ENCODE assay signal across 8 mouse cellular contexts in genomic region chr7:24587330-24588105, GRCm38 (mm10). TPM values are rescaled to one million over a fixed set of nuclear protein-coding genes. Genes with fewer than 3 reads are reported as not detected.
DNase-seq lines count a peak whose midpoint lies in the region; ATAC-seq and TF ChIP-seq lines count a peak whose summit lies in the region.

TSS of gene Ethe1 (plus strand) at chr7:24587543.
TSS of gene Zfp575 (minus strand) at chr7:24587641.

- H3K4me2 ChIP-seq in embryonic facial prominence, embryonic 11.5 days (ENCODE audit: low read depth, low read length), result peak within 1 kb of the TSS; percentile 79
- peak within 1 kb of the TSS; percentile 70 for H3K4me2 ChIP-seq in heart, embryonic 12.5 days
- H3K4me2 ChIP-seq in liver, embryonic 16.5 days (ENCODE audit: low read depth, low read length), result peak within 1 kb of the TSS; percentile 60

- no peak for TF ChIP-seq CTCF in layer of hippocampus, adult 2 months (conservative IDR thresholded peaks at IDR 0.05)

- no peaks in the 10 kb centered on the region for H3K36me3 ChIP-seq in embryonic facial prominence, embryonic 11.5 days (replicated peaks; ENCODE audit: control insufficient read depth, insufficient read depth, low read depth, low read length)
- H3K36me3 ChIP-seq in heart, embryonic 12.5 days, result no peaks in the 10 kb centered on the region
- no peaks in the 10 kb centered on the region for H3K36me3 ChIP-seq in liver, embryonic 16.5 days (ENCODE audit: control insufficient read depth, insufficient read depth)

- peak within 1 kb of the TSS; percentile 70 for H3K9ac ChIP-seq in embryonic facial prominence, embryonic 11.5 days (replicated peaks; ENCODE audit: low read length)
- H3K9ac ChIP-seq in heart, embryonic 12.5 days, result peak within 1 kb of the TSS; percentile 49
- peak within 1 kb of the TSS; percentile 32 for H3K9ac ChIP-seq in liver, embryonic 16.5 days (ENCODE audit: low read depth, low read length)

- no peaks in the 10 kb centered on the region for H3K9me3 ChIP-seq in embryonic facial prominence, embryonic 11.5 days (replicated peaks; ENCODE audit: control insufficient read depth, low read length)
- H3K9me3 ChIP-seq in heart, embryonic 12.5 days (replicated peaks), result 0 out of 2 replicates have a peak, but pooled peaks cover 8% of the 10 kb centered on the region
- no peaks in the 10 kb centered on the region; the same call in 1 of the 2 replicates for H3K9me3 ChIP-seq in liver, embryonic 16.5 days (replicated peaks; ENCODE audit: control insufficient read depth, low read length)

- WGBS in embryonic facial prominence, embryonic 11.5 days, result 6% methylated on average over 30 of the region's 30 CpGs
- WGBS in heart, embryonic 12.5 days, result 7% methylated on average over 30 of the region's 30 CpGs
- WGBS in liver, embryonic 16.5 days (ENCODE audit: insufficient replicate concordance), result 11% methylated on average over 30 of the region's 30 CpGs

- H3K27ac ChIP-seq in embryonic facial prominence, embryonic 11.5 days (replicated peaks; ENCODE audit: low read depth, low read length), result no peak within 1 kb of the TSS
- H3K27ac ChIP-seq in heart, embryonic 12.5 days (ENCODE audit: poor library complexity, severe bottlenecking), result no peak within 1 kb of the TSS
- peak within 1 kb of the TSS; percentile 91 for H3K27ac ChIP-seq in layer of hippocampus, adult 2 months
- H3K27ac ChIP-seq in liver, embryonic 16.5 days (ENCODE audit: low read length), result no peak within 1 kb of the TSS

- DNase-seq in ovary, postnatal 10 days (ENCODE audit: low spot score), result peak; percentile 27
- no peak for DNase-seq in ovary, adult 18-20 months (ENCODE audit: low spot score)
- peak; percentile 78 for DNase-seq in embryonic facial prominence, embryonic 11.5 days (ENCODE audit: low spot score)
- DNase-seq in layer of hippocampus, adult 2 months (ENCODE audit: low spot score in 2 of 2), result peak; percentile 87
- peak; percentile 89 for DNase-seq in right cerebral cortex, adult 18-20 months
- no peak for DNase-seq in T-cell, adult 2 months (ENCODE audit: low spot score)

- H3K4me3 ChIP-seq in embryonic facial prominence, embryonic 11.5 days (ENCODE audit: low read depth, low read length), result peak within 1 kb of the TSS; percentile 49
- H3K4me3 ChIP-seq in heart, embryonic 12.5 days, result peak within 1 kb of the TSS; percentile 44
- H3K4me3 ChIP-seq in layer of hippocampus, adult 2 months, result peak within 1 kb of the TSS; percentile 73
- peak within 1 kb of the TSS; percentile 47 for H3K4me3 ChIP-seq in liver, embryonic 16.5 days (ENCODE audit: low read depth, low read length)

- no peaks in the 10 kb centered on the region for H3K4me1 ChIP-seq in embryonic facial prominence, embryonic 11.5 days (ENCODE audit: control insufficient read depth, insufficient read depth, low read length)
- 0 out of 2 replicates have a peak, but pooled peaks cover 9% of the 10 kb centered on the region for H3K4me1 ChIP-seq in heart, embryonic 12.5 days (replicated peaks)
- peaks cover 19% of the 10 kb centered on the region for H3K4me1 ChIP-seq in liver, embryonic 16.5 days (ENCODE audit: control insufficient read depth, low read depth, low read length)

- H3K27me3 ChIP-seq in embryonic facial prominence, embryonic 11.5 days (ENCODE audit: control insufficient read depth, insufficient read depth, low read length), result peaks cover 25% of the 10 kb centered on the region
- H3K27me3 ChIP-seq in heart, embryonic 12.5 days (replicated peaks), result peaks cover 45% of the 10 kb centered on the region
- H3K27me3 ChIP-seq in liver, embryonic 16.5 days (ENCODE audit: control insufficient read depth, insufficient read depth, low read depth, low read length), result peaks cover 20% of the 10 kb centered on the region

- peak; percentile 53 for ATAC-seq in embryonic facial prominence, embryonic 11.5 days (replicated peaks; ENCODE audit: insufficient number of reproducible peaks, low FRiP score, low TSS enrichment, low read depth)
- peak; percentile 33; the same call in 1 of the 2 replicates for ATAC-seq in heart, embryonic 12.5 days (ENCODE audit: insufficient number of reproducible peaks, low FRiP score)
- no peak for ATAC-seq in liver, embryonic 16.5 days (ENCODE audit: low read depth)

RNA-seq across cellular contexts. Expression of gene Ethe1, which starts in this region (rescaled TPM):
- polyA plus RNA-seq in embryonic facial prominence, embryonic 11.5 days (2014; fragmentation: Nextera tagmentation; extraction: Ambion mirVana), result 24.4 and 27.2 TPM in 2 replicates
- 17.6 and 19.2 TPM in 2 replicates for polyA plus RNA-seq in heart, embryonic 12.5 days (2016; fragmentation: Nextera tagmentation; extraction: Ambion mirVana)
- total RNA-seq in layer of hippocampus, adult 2 months (2021), result 10 to 100 TPM; 10.1 to 11.0 TPM
- polyA plus RNA-seq in liver, embryonic 16.5 days (2015; fragmentation: Nextera tagmentation; extraction: Ambion mirVana), result 26.4 and 26.5 TPM in 2 replicates

RNA-seq across cellular contexts. Expression of gene Zfp575, which starts in this region (rescaled TPM):
- polyA plus RNA-seq in embryonic facial prominence, embryonic 11.5 days (2014; fragmentation: Nextera tagmentation; extraction: Ambion mirVana), result 0.91 and 1.4 TPM in 2 replicates
- polyA plus RNA-seq in heart, embryonic 12.5 days (2016; fragmentation: Nextera tagmentation; extraction: Ambion mirVana), result 0.69 and 1.1 TPM in 2 replicates
- total RNA-seq in layer of hippocampus, adult 2 months (2021), result 1 to 10 TPM; 5.2 to 6.7 TPM
- polyA plus RNA-seq in liver, embryonic 16.5 days (2015; fragmentation: Nextera tagmentation; extraction: Ambion mirVana), result 0.25 and 0.30 TPM in 2 replicates

Comparison
In these comparisons a context has a peak if more than half of its experiments do, and no peak if none do; other contexts are left out.
1. DNase-seq: peak in ovary, postnatal 10 days (single experiment), embryonic facial prominence, embryonic 11.5 days (single experiment), layer of hippocampus, adult 2 months (2 of 2) and right cerebral cortex, adult 18-20 months (single experiment); none in ovary, adult 18-20 months (single experiment) and T-cell, adult 2 months (single experiment).
2. Peak in every context shown above with its lines, with median percentiles within 50 percentile points of each other: H3K4me2 ChIP-seq, H3K4me3 ChIP-seq and H3K9ac ChIP-seq.